7 mouse cellular contexts compared by ENCODE assay signal in genomic region chr10:17631817-17632216, GRCm38 (mm10).
DNase-seq lines count a peak whose midpoint lies in the region; ATAC-seq lines count a peak whose summit lies in the region.

No protein-coding gene starts in this region.

- DNase-seq in MN1 (ENCODE audit: low spot score): peak; percentile 85
- DNase-seq in embryo, embryonic 11 days: peak; percentile 52
- peak; percentile 31 for DNase-seq in kidney, adult 18-20 months
- DNase-seq in ovary, postnatal 10 days (ENCODE audit: low spot score): no peak
- DNase-seq in cerebellum, adult 11-12 months: no peak
- DNase-seq in layer of hippocampus, postnatal 14 days (ENCODE audit: low spot score in 2 of 2): no peak

- 0 out of 2 replicates have a peak overlapping the region, but pooled peaks have one; percentile 22 for H3K4me2 ChIP-seq in midbrain, embryonic 12.5 days (replicated peaks)

- peak overlapping the region; percentile 82 for H3K27ac ChIP-seq in midbrain, embryonic 12.5 days (replicated peaks)

- H3K27me3 ChIP-seq in midbrain, embryonic 12.5 days: no peaks in the 10 kb centered on the region

- WGBS in midbrain, embryonic 12.5 days: 34% methylated on average over 5 of the region's 5 CpGs

- ATAC-seq in midbrain, embryonic 12.5 days (ENCODE audit: low FRiP score, low read depth): peak; percentile 59

- H3K4me1 ChIP-seq in midbrain, embryonic 12.5 days: peaks cover 10% of the 10 kb centered on the region; the same call in 1 of the 2 replicates

- H3K9ac ChIP-seq in midbrain, embryonic 12.5 days (replicated peaks): no peak overlapping the region

- H3K4me3 ChIP-seq in midbrain, embryonic 12.5 days: no peak overlapping the region

- H3K36me3 ChIP-seq in midbrain, embryonic 12.5 days: no peaks in the 10 kb centered on the region

- H3K9me3 ChIP-seq in midbrain, embryonic 12.5 days: no peaks in the 10 kb centered on the region

Comparison
In these comparisons a context has a peak if more than half of its experiments do, and no peak if none do; other contexts are left out.
1. DNase-seq: peak in MN1 (single experiment), embryo, embryonic 11 days (single experiment) and kidney, adult 18-20 months (single experiment); none in ovary, postnatal 10 days (single experiment), cerebellum, adult 11-12 months (single experiment) and layer of hippocampus, postnatal 14 days (0 of 2).